Mouse (Mus musculus) c-Kit-negative CD71-positive TER-119-positive erythroid progenitor cells, embryonic 14.5 days (primary cell): ENCODE data around the gene Smpd1.

Experiments
- DNase-seq: peaks from one replicate; pipeline ENCODE4 v3.0.0-alpha.2; 2013; ENCODE audit warnings: low read depth, low spot score

The Smpd1 gene

GRCm38 (mm10) chr7:105562317-105562716 is 8.2 kb downstream of the Smpd1 start:
- DNase-seq = no peak

- DNase-seq = no peak
Observed at GRCm38 (mm10) chr7:105563367-105563766, 9.2 kb downstream of the Smpd1 start.

- DNase-seq = no peak
Observed at GRCm38 (mm10) chr7:105565071-105565836, 11.1 kb downstream of the Smpd1 start.

GRCm38 (mm10) chr7:105568583-105568982 is 14.4 kb downstream of the Smpd1 start:
- no peak for DNase-seq

- DNase-seq = no peak
Observed at GRCm38 (mm10) chr7:105568988-105569471, 14.9 kb downstream of the Smpd1 start.

- DNase-seq = no peak
Observed at GRCm38 (mm10) chr7:105569512-105570496, 15.6 kb downstream of the Smpd1 start.

- no peak for DNase-seq
Observed at GRCm38 (mm10) chr7:105570756-105571155, 16.6 kb downstream of the Smpd1 start.

- DNase-seq = no peak
Observed at GRCm38 (mm10) chr7:105572949-105573348, 18.8 kb downstream of the Smpd1 start.

- DNase-seq = no peak
Observed at GRCm38 (mm10) chr7:105574537-105574936, 20.4 kb downstream of the Smpd1 start.

GRCm38 (mm10) chr7:105576166-105576748 is 22.1 kb downstream of the Smpd1 start:
- no peak for DNase-seq

GRCm38 (mm10) chr7:105577377-105577871 is 23.3 kb downstream of the Smpd1 start:
- DNase-seq = no peak

GRCm38 (mm10) chr7:105578481-105578880 is 24.3 kb downstream of the Smpd1 start:
- no peak for DNase-seq

- DNase-seq = no peak
Observed at GRCm38 (mm10) chr7:105580627-105581089, 26.5 kb downstream of the Smpd1 start.

GRCm38 (mm10) chr7:105581094-105581703 is 27.0 kb downstream of the Smpd1 start, which contains the start of gene Apbb1:
Apbb1 (minus strand) TSS chr7:105581653.
- no peak for DNase-seq

- DNase-seq = no peak
Observed at GRCm38 (mm10) chr7:105581959-105582358, 27.8 kb downstream of the Smpd1 start.

GRCm38 (mm10) chr7:105588325-105588912 is 34.3 kb downstream of the Smpd1 start:
- DNase-seq = no peak

GRCm38 (mm10) chr7:105590097-105590496 is 35.9 kb downstream of the Smpd1 start:
- no peak for DNase-seq

- no peak for DNase-seq
Observed at GRCm38 (mm10) chr7:105602860-105603623, 48.9 kb downstream of the Smpd1 start.
